Mouse (Mus musculus): ENCODE data around the gene 4930579F01Rik. TPM values are rescaled to one million over a fixed set of nuclear protein-coding genes. Genes with fewer than 3 reads are reported as not detected.
A peak's percentile ranks its signal among the peaks of the same experiment; 100 is the strongest.
"Not testable (repeated sequence)": the region's sequence is repeated elsewhere in the genome, so short reads cannot be mapped to it uniquely, and the experiment has no call there.

Gene 4930579F01Rik
- polyA plus RNA-seq, 1 experiment from 2014 or later = not detected

- no peaks in the 10 kb centered on the region for H3K4me1 ChIP-seq (ENCODE audit: control insufficient read depth, insufficient read depth, low read length)
- peak within 1 kb of the TSS; percentile 65 for H3K4me3 ChIP-seq (ENCODE audit: low read depth, low read length)
- H3K27me3 ChIP-seq (ENCODE audit: control insufficient read depth, insufficient read depth, low read length) = no peaks in the 10 kb centered on the region
- H3K9ac ChIP-seq (ENCODE audit: low read length) = peak within 1 kb of the TSS; percentile 89
- no peaks in the 10 kb centered on the region for H3K9me3 ChIP-seq (ENCODE audit: control insufficient read depth, low read length)
- H3K36me3 ChIP-seq (ENCODE audit: control insufficient read depth, insufficient read depth, low read length) = no peaks in the 10 kb centered on the region
- 6% methylated on average over 8 of the region's 8 CpGs for WGBS
- peak within 1 kb of the TSS; percentile 98 for H3K27ac ChIP-seq (ENCODE audit: low read depth, low read length)
- DNase-seq (ENCODE audit: low spot score) (peak; percentile 82), ATAC-seq (ENCODE audit: insufficient read depth, low FRiP score, low TSS enrichment) (peak; percentile 21; the same call in 1 of the 2 replicates)
- peak within 1 kb of the TSS; percentile 74 for H3K4me2 ChIP-seq (ENCODE audit: low read depth)
Observed at GRCm38 (mm10) chr3:138144642-138145171, 48.9 kb downstream of the 4930579F01Rik start, which contains the start of gene Mttp. TSS of gene Mttp (minus strand) at chr3:138144968.

DNA sequence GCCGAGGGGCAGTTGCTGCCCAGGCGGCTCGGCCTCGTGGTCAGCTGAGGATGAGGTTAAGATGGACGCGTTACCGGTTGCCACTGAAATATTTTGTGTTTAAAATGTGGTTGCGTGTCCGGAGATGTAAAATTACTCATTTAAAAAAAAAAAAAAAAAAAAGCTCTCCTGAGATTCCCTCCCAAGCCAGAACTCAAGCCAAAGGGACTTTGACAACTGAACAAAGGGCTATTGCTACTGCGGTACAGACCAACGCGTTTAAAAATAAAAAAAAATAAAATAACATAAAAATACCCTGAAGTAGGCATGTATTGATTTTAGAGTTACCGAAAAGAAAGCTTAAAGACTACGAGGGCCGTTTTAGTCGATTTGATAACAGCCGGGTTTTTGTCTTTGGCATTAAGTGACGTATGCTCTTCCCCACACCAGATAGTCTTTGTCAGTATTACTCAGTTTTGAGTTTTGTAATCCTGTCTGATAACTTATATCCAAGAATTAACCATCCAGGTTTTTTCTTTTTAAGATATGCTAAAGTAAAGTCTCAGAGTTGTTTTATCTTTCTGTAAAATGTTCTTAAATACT lies 49.5 kb downstream of the 4930579F01Rik start:
- ATAC-seq (ENCODE audit: insufficient read depth, low FRiP score, low TSS enrichment) = no peak
- peak; percentile 35 for DNase-seq (ENCODE audit: low spot score)

DNA sequence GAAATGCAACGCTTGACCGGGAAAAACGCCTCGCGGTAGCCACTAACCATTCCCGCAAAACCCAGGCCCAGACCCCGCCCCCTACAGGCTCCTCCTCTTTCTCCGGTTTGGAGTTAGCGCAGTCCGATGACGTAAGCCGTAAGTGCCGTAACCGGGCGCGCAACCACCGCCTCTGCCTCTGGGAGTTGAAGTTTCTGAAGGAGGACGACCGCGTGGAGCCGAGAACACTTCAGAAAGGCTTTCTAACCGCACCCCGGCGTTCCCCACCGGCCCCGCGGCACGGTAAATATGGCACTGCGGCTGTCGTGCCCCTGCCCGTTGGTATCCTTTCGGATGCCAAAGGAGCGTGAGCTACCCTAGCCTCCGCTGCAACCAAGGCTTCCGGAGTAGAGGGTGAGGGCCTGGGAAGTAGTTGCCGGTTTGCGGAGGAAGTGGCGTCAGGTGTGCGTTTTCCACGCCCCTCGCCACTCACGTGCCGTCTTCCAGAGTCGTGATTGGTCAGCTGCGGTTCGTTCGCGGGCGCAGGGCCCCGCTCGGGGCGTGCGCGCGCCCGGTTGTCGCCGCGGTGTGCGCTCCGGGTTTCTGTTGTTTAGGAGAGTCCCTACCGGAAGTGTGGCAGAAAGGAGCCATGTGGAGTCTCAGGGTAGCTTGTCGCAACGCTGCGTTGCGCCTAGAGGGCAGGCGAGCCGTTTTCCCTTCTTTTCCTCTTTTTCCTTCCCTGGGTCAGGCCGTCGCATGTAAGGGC lies 50.1 kb downstream of the 4930579F01Rik start, which contains the start of gene Trmt10a:
Gene Trmt10a (plus strand): TSS at position 134 of the 745 bp plus-strand sequence.
- H3K36me3 ChIP-seq (ENCODE audit: control insufficient read depth, insufficient read depth, low read length) = no peaks in the 10 kb centered on the region
- ATAC-seq (ENCODE audit: insufficient read depth, low FRiP score, low TSS enrichment) (peak; percentile 98), DNase-seq (ENCODE audit: low spot score) (peak; percentile 98)
- peak within 1 kb of the TSS; percentile 89 for H3K9ac ChIP-seq (ENCODE audit: low read length)
- H3K4me2 ChIP-seq (ENCODE audit: low read depth) = peak within 1 kb of the TSS; percentile 74
- no peaks in the 10 kb centered on the region for H3K4me1 ChIP-seq (ENCODE audit: control insufficient read depth, insufficient read depth, low read length)
- H3K27me3 ChIP-seq (ENCODE audit: control insufficient read depth, insufficient read depth, low read length) = no peaks in the 10 kb centered on the region
- peak within 1 kb of the TSS; percentile 65 for H3K4me3 ChIP-seq (ENCODE audit: low read depth, low read length)
- H3K9me3 ChIP-seq (ENCODE audit: control insufficient read depth, low read length) = no peaks in the 10 kb centered on the region
- under 1% methylated on average over 70 of the region's 70 CpGs for WGBS
- H3K27ac ChIP-seq (ENCODE audit: low read depth, low read length) = peak within 1 kb of the TSS; percentile 98

More for the DNA sequence above, 49.5 kb downstream of the 4930579F01Rik start:
- H3K9me3 ChIP-seq (ENCODE audit: control insufficient read depth, low read length) = no peaks in the 10 kb centered on the region
- H3K36me3 ChIP-seq (ENCODE audit: control insufficient read depth, insufficient read depth, low read length) = no peaks in the 10 kb centered on the region
- peak overlapping the region; percentile 74 for H3K4me2 ChIP-seq (ENCODE audit: low read depth)
- H3K9ac ChIP-seq (ENCODE audit: low read length) = peak overlapping the region; percentile 89
- H3K4me3 ChIP-seq (ENCODE audit: low read depth, low read length) = peak overlapping the region; percentile 65
- under 1% methylated on average over 18 of the region's 18 CpGs for WGBS
- no peaks in the 10 kb centered on the region for H3K27me3 ChIP-seq (ENCODE audit: control insufficient read depth, insufficient read depth, low read length)
- H3K27ac ChIP-seq (ENCODE audit: low read depth, low read length) = peak overlapping the region; percentile 98
- H3K4me1 ChIP-seq (ENCODE audit: control insufficient read depth, insufficient read depth, low read length) = no peaks in the 10 kb centered on the region

- DNase-seq (ENCODE audit: low spot score) (no peak), ATAC-seq (ENCODE audit: insufficient read depth, low FRiP score, low TSS enrichment) (no peak)
- Histone ChIP-seq H3K36me3 (ENCODE audit: control insufficient read depth, insufficient read depth, low read length) (no peaks in the 10 kb centered on the region), H3K9me3 (ENCODE audit: control insufficient read depth, low read length) (no peaks in the 10 kb centered on the region), H3K4me1 (ENCODE audit: control insufficient read depth, insufficient read depth, low read length) (no peaks in the 10 kb centered on the region), H3K27me3 (ENCODE audit: control insufficient read depth, insufficient read depth, low read length) (no peaks in the 10 kb centered on the region), H3K4me2 (ENCODE audit: low read depth) (peak overlapping the region; percentile 74), H3K27ac (ENCODE audit: low read depth, low read length) (peak overlapping the region; percentile 98), H3K9ac (ENCODE audit: low read length) (peak overlapping the region; percentile 89), H3K4me3 (ENCODE audit: low read depth, low read length) (peak overlapping the region; percentile 65)
- 9% methylated on average over 12 of the region's 12 CpGs for WGBS
Observed at GRCm38 (mm10) chr3:138142733-138143314, 50.8 kb downstream of the 4930579F01Rik start.

GRCm38 (mm10) chr3:138142052-138142732 lies 51.4 kb downstream of the 4930579F01Rik start:
- Histone ChIP-seq H3K27me3 (ENCODE audit: control insufficient read depth, insufficient read depth, low read length) (no peaks in the 10 kb centered on the region), H3K27ac (ENCODE audit: low read depth, low read length) (no peak overlapping the region), H3K4me3 (ENCODE audit: low read depth, low read length) (no peak overlapping the region), H3K9me3 (ENCODE audit: control insufficient read depth, low read length) (no peaks in the 10 kb centered on the region), H3K4me2 (ENCODE audit: low read depth) (peak overlapping the region; percentile 32), H3K4me1 (ENCODE audit: control insufficient read depth, insufficient read depth, low read length) (no peaks in the 10 kb centered on the region), H3K9ac (ENCODE audit: low read length) (no peak overlapping the region), H3K36me3 (ENCODE audit: control insufficient read depth, insufficient read depth, low read length) (no peaks in the 10 kb centered on the region)
- 71% methylated on average over 4 of the region's 4 CpGs for WGBS
- ATAC-seq (ENCODE audit: insufficient read depth, low FRiP score, low TSS enrichment) (no peak), DNase-seq (ENCODE audit: low spot score) (no peak)

- no peak for DNase-seq (ENCODE audit: low spot score)
- Histone ChIP-seq H3K27ac (ENCODE audit: low read depth, low read length) (no peak overlapping the region), H3K9ac (ENCODE audit: low read length) (no peak overlapping the region), H3K36me3 (ENCODE audit: control insufficient read depth, insufficient read depth, low read length) (no peaks in the 10 kb centered on the region), H3K4me3 (ENCODE audit: low read depth, low read length) (no peak overlapping the region), H3K4me2 (ENCODE audit: low read depth) (no peak overlapping the region), H3K4me1 (ENCODE audit: control insufficient read depth, insufficient read depth, low read length) (no peaks in the 10 kb centered on the region), H3K9me3 (ENCODE audit: control insufficient read depth, low read length) (no peaks in the 10 kb centered on the region), H3K27me3 (ENCODE audit: control insufficient read depth, insufficient read depth, low read length) (no peaks in the 10 kb centered on the region)
- no peak for ATAC-seq (ENCODE audit: insufficient read depth, low FRiP score, low TSS enrichment)
- WGBS = 96% methylated on average over 6 of the region's 6 CpGs
Observed at GRCm38 (mm10) chr3:138139663-138140062, 54.0 kb downstream of the 4930579F01Rik start.

GRCm38 (mm10) chr3:138138146-138138545 lies 55.5 kb downstream of the 4930579F01Rik start:
- H3K27ac ChIP-seq (ENCODE audit: low read depth, low read length); H3K27me3 ChIP-seq (ENCODE audit: control insufficient read depth, insufficient read depth, low read length); H3K9ac ChIP-seq (ENCODE audit: low read length); H3K4me3 ChIP-seq (ENCODE audit: low read depth, low read length); DNase-seq (ENCODE audit: low spot score); H3K4me1 ChIP-seq (ENCODE audit: control insufficient read depth, insufficient read depth, low read length); H3K9me3 ChIP-seq (ENCODE audit: control insufficient read depth, low read length); H3K36me3 ChIP-seq (ENCODE audit: control insufficient read depth, insufficient read depth, low read length); H3K4me2 ChIP-seq (ENCODE audit: low read depth): not testable (repeated sequence)
- WGBS = 88% methylated on average over 13 of the region's 13 CpGs
- ATAC-seq (ENCODE audit: insufficient read depth, low FRiP score, low TSS enrichment) = peak; percentile 24; the same call in 1 of the 2 replicates

GRCm38 (mm10) chr3:138134528-138134927 lies 59.1 kb downstream of the 4930579F01Rik start:
- H3K27ac ChIP-seq (ENCODE audit: low read depth, low read length) = no peak overlapping the region
- 97% methylated on average over 1 of the region's 1 CpGs for WGBS
- ATAC-seq (ENCODE audit: insufficient read depth, low FRiP score, low TSS enrichment) = no peak

More at GRCm38 (mm10) chr3:138134528-138134927, 59.1 kb downstream of the 4930579F01Rik start:
- no peaks in the 10 kb centered on the region for H3K36me3 ChIP-seq (ENCODE audit: control insufficient read depth, insufficient read depth, low read length)
- H3K9ac ChIP-seq (ENCODE audit: low read length) = no peak overlapping the region
- no peaks in the 10 kb centered on the region for H3K9me3 ChIP-seq (ENCODE audit: control insufficient read depth, low read length)
- no peak for DNase-seq (ENCODE audit: low spot score)
- H3K4me1 ChIP-seq (ENCODE audit: control insufficient read depth, insufficient read depth, low read length) = no peaks in the 10 kb centered on the region
- H3K4me3 ChIP-seq (ENCODE audit: low read depth, low read length) = no peak overlapping the region
- H3K4me2 ChIP-seq (ENCODE audit: low read depth) = no peak overlapping the region
- H3K27me3 ChIP-seq (ENCODE audit: control insufficient read depth, insufficient read depth, low read length) = no peaks in the 10 kb centered on the region

Data from neural tube, embryonic 11.5 days (tissue).